In the genomic region with DNA sequence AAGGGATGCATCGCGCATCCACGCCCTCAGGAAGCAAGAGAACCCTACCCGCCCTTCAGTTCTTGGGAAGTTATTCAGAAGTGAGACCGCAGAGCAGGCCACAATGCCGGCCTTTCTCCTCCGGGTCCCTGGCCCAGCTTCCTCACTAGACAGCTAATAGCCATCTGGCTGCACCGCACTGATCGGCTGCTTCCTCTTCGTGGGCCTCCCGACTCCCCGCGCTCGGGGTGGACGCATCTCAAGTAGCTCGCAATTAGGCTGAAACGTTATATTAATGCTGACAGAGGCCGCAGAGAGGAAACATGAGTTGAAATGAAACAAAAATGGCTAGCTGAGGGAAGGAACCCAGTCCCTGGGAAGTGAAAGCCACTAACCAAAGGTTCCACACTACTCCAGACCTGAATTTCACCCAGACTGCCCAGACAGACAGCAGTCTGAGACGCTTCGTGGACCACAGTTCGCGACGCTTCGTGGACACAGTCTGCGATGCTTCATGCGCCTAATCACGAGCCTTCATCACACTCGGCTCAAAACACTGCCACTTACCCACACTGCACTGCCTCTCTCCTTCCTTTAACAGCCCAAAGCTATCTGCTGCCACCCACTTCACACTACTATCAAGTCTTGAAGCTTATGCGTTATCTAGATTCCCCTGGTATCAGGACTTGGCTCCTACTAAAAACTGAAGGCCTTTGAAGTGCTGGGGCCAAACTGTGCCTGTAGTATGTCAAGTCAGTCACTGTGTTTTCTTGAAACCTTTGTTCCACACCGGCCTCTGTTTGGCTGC, we compare ENCODE assay signal across 7 mouse cellular contexts.
DNase-seq lines count a peak whose midpoint lies in the region; ATAC-seq and TF ChIP-seq lines count a peak whose summit lies in the region.

No protein-coding gene starts in this region.

- no peak for TF ChIP-seq POLR2A in bone marrow macrophage, adult 2 months (IDR thresholded peaks at IDR 0.05; ENCODE audit: borderline replicate concordance, low read depth, low read length)

- H3K4me1 ChIP-seq in bone marrow macrophage, adult 2 months (ENCODE audit: control insufficient read depth, insufficient read depth, low read length): peaks cover 9% of the 10 kb centered on the region; the same call in 1 of the 2 replicates
- H3K4me1 ChIP-seq in limb, embryonic 13.5 days: peaks cover 17% of the 10 kb centered on the region

- no peak overlapping the region; the same call in 1 of the 2 replicates for H3K9ac ChIP-seq in limb, embryonic 13.5 days

- intact Hi-C loops in left cerebral cortex, postnatal 14 days (cut with DNase I): no loop called here
- intact Hi-C loops in left cerebral cortex, postnatal 4 days (cut with DNase I): no loop called here

- H3K27ac ChIP-seq in bone marrow macrophage, adult 2 months (ENCODE audit: insufficient read depth, low read depth, low read length): 0 out of 2 replicates have a peak overlapping the region, but pooled peaks have one; percentile 11
- 0 out of 2 replicates have a peak overlapping the region, but pooled peaks have one; percentile 17 for H3K27ac ChIP-seq in limb, embryonic 13.5 days

- DNase-seq in left cerebral cortex, postnatal 14 days (ENCODE audit: low spot score in 2 of 2): peak; percentile 16 to 17
- DNase-seq in left cerebral cortex, postnatal 4 days: no peak
- DNase-seq in ovary, postnatal 36 days (ENCODE audit: low spot score): no peak
- DNase-seq in embryo, embryonic 9.5 days (ENCODE audit: extremely low spot score): no peak

- no peaks in the 10 kb centered on the region for H3K9me3 ChIP-seq in limb, embryonic 13.5 days

- peak overlapping the region; percentile 12; the same call in 1 of the 2 replicates for H3K4me3 ChIP-seq in bone marrow macrophage, adult 2 months (ENCODE audit: insufficient read depth, low read length)
- no peak overlapping the region for H3K4me3 ChIP-seq in limb, embryonic 13.5 days

- no peak overlapping the region for H3K4me2 ChIP-seq in limb, embryonic 13.5 days (replicated peaks)

- TF ChIP-seq CTCF in bone marrow macrophage, adult 2 months (IDR thresholded peaks at IDR 0.05; ENCODE audit: low read depth, low read length): no peak

- ATAC-seq in granulocyte monocyte progenitor cell, adult 5-6 weeks (replicated peaks; ENCODE audit: poor library complexity, severe bottlenecking): peak; percentile 98
- no peak for ATAC-seq in limb, embryonic 13.5 days (ENCODE audit: low FRiP score, low read depth)

- no peaks in the 10 kb centered on the region for H3K36me3 ChIP-seq in limb, embryonic 13.5 days

- 75% methylated on average over 30 of the region's 30 CpGs for WGBS in limb, embryonic 13.5 days

- H3K27me3 ChIP-seq in limb, embryonic 13.5 days: no peaks in the 10 kb centered on the region

Comparison
In these comparisons a context has a peak if more than half of its experiments do, and no peak if none do; other contexts are left out.
1. DNase-seq: peak in left cerebral cortex, postnatal 14 days (2 of 2); none in left cerebral cortex, postnatal 4 days (single experiment), ovary, postnatal 36 days (single experiment) and embryo, embryonic 9.5 days (single experiment).